Mouse (Mus musculus) right cerebral cortex, postnatal 36 days (tissue): ENCODE measurements around the gene S100a2.

Experiments used
- DNase-seq, 2 experiments: peaks; one replicate each; pipeline ENCODE4 v3.0.0; 2022; ENCODE audit warnings: low spot score in 2 of 2, mixed read lengths in 1 of 2

S100a2 gene

DNA sequence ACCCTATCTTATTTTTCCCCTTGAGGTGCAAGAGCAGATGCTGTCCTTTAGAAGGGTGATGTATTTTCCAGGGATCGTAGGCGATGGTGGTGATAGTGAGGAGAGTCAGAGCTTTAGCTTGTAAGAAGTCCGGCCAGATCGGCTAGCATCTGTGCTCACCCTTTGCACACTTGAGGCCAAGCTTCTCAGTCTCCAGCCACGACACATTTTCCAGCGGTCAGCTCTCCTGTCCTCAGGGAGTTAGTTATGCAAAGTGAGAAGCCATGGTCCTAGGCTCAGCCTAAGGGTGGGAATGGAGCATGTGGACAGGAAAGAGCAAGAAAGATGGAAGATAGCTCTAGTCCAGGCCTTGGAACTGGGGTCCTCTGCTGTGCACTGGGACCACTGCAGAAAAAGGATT lies 6.8 kb downstream of the S100a2 start:
- DNase-seq, result no peak

- DNase-seq, result no peak
Observed at GRCm38 (mm10) chr3:90597736-90598135, 7.7 kb downstream of the S100a2 start.

DNA sequence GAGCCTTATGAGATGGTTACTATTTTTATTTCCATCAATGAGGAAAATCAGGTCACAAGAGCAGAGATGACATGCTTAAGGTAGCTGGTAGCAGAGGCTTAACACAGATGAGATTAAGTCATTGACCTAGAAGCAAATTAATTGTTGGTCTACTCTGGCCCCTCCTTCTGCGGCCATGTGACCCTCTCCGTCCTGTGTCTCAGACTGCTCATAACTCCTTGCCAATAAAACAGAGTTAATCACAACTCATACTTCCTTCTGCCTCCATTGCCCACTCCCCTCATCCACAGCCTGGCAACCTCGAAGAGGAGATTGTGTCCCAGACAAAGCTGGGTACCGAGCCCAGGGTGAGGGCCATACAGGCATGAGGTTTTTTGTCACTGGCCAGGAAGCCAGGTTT lies 8.2 kb downstream of the S100a2 start:
- DNase-seq, result no peak

GRCm38 (mm10) chr3:90599401-90599800 lies 9.4 kb downstream of the S100a2 start:
- no peak for DNase-seq

GRCm38 (mm10) chr3:90600036-90600435 lies 10.0 kb downstream of the S100a2 start:
- DNase-seq, result no peak

GRCm38 (mm10) chr3:90600458-90601195 lies 10.6 kb downstream of the S100a2 start:
- DNase-seq, result no peak

DNA sequence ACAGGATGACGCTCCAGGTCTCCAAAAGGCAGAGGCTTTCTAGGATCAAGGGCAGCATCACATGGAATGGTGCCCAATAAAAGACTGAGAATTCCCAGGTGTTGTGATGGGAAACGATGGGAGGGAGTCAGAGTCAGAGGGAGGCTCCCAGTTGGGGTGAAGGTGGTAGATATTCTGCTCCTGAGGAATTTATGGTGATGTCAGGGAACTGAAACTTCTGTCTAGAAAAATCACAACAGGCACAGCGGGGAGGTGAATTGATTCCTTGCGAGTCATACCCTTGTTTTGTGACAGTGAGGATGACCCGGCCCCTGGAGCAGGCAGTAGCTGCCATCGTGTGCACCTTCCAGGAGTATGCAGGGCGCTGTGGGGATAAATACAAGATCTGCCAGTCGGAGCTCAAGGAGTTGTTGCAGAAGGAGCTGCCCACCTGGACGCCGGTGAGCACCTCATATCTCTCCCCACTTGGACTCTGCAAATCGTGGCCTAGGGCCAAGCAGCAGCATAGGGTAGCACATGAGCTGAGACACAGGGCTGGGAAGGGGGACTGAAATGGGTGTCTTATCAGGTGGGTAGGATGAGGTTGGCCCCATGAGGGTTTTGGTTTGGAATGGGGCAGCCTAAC lies 11.6 kb downstream of the S100a2 start, which contains the start of gene Gm42674:
Gm42674 (plus strand) TSS at position 419 of the 625 bp plus-strand sequence.
- DNase-seq, result no peak

DNA sequence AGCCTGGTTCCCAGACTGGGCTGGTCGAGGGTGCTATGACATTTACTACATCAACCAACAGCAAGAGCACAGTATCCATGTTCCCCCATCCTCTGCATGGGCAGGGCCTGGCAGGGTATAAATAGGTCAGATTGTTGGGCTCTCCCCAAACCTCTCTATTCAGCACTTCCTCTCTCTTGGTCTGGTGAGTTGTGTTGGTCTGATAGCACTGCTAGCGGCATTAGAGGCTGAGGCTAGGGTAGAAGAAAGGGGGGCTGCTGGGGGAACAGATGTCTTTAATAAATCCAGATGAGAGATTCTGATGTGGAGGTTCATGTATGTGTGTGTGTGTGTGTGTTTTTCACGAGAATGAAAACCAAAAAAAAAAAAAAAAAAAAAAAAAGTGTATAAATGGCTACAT lies 13.6 kb downstream of the S100a2 start, which contains the start of gene S100a4:
S100a4 (plus strand) TSS at position 149 of the 400 bp plus-strand sequence.
- no peak for DNase-seq

- DNase-seq, result no peak
Observed at GRCm38 (mm10) chr3:90604416-90604815, 14.4 kb downstream of the S100a2 start.

DNA sequence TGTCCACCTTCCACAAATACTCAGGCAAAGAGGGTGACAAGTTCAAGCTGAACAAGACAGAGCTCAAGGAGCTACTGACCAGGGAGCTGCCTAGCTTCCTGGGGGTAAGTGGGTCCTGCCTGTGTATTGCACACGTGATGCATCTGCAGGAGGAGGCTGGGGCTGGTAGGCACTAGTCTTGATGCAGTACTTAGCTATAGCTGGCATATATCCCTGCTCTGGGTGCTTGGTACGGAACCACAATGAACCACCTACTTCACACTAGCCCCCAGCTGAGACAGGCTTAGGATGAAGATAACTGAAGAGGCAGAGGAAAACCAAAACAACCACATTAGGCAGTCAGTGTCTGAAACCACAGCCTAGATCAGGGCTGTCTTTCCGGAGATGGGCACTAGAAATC lies 15.0 kb downstream of the S100a2 start:
- no peak for DNase-seq

- DNase-seq, result no peak
Observed at GRCm38 (mm10) chr3:90605736-90606135, 15.7 kb downstream of the S100a2 start.

DNA sequence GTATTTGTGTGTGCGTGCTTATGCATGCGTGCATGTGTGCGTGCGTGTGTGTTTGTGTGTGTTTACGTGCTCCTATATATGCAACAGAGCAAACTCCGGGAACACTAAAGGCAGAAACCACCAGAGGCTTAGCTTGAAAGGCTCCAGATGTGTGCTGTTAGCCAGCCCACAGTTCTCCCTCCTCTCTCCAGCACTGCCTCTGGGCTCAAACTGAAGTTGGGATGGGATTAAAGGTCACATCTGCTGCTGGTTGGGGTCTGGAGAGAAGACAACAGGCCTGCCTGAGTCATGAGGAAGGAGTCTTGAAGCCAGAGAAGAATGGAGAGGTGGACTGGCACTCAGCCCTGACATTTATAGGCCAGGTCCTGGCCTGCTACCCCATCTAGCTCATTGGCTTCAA lies 16.1 kb downstream of the S100a2 start:
- DNase-seq, result no peak

GRCm38 (mm10) chr3:90607361-90607760 lies 17.3 kb downstream of the S100a2 start:
- DNase-seq, result no peak

DNA sequence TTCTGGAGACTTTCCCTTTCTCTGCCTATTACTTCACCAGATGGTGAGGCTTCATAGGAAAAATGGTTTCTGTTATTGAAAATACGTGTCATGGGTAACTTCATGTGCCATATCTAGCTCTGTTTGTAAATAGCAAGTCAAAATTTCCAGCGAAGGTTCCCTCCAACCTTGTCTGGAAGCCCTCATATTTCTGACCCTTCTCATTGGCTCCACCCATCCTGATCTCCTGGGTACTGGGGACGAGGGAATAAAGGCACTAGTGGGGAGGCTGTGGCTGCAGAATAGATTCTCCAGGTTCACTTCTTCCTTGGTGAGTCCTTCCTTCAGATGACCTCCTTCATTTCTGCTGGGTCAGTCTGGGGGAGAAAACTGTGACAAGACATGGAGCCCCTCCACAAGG lies 18.2 kb downstream of the S100a2 start, which contains the start of gene S100a5:
S100a5 (plus strand) TSS at position 301 of the 400 bp plus-strand sequence.
- no peak for DNase-seq

DNA sequence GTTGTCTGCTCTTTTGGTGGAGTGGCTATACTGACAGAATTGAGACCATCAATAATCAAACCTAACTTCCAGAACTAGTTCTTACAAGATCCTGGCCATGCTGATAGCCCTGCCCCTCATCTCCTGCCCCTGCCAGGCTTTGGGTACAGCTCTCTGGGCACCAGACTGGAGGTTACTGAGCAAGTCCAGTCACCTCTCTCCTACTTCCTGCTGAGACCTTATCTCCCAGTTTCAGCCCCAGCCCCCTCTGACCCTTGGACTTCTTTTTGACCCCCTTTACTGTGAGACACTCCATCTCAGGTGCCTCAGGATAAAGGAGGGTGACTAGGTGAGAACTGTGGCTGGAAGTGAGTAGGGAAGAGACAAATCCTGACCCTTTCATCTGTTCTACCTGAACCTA lies 19.1 kb downstream of the S100a2 start:
- no peak for DNase-seq

DNA sequence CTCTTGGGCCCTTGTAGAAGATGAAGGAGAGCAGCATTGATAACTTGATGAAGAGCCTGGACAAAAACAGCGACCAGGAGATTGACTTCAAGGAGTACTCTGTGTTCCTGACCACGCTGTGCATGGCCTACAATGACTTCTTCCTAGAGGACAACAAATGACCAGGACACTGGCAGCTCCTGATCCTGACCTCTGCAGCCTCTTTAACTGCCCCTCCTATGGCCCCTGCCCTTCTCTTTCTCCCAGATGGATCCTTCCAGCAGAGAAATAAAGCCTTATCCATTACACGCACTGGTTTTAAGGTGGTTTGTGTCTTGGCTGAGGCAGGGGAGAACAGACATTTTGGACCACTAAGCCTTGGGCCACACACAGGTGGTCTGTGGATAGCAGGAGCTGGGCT lies 21.4 kb downstream of the S100a2 start:
- no peak for DNase-seq

DNA sequence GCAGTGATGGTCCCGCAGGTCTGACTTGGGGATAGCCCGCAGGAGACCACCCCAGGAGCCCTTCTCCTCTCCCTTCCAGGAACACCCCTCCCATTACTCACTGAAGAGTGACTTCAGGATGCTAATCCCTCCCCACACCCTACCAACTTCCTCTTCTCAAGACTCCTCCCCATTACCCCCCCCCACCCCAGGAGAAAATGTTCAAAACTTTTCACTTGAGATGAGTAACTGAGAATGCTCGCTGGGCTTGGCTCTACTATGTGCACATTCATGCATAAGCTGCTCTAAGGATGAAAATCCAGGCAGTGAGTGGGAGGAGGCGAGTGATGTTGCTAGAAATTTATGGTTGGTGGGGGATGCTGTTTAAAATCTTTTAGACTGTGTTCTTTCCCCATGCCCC lies 22.0 kb downstream of the S100a2 start:
- DNase-seq, result no peak

DNA sequence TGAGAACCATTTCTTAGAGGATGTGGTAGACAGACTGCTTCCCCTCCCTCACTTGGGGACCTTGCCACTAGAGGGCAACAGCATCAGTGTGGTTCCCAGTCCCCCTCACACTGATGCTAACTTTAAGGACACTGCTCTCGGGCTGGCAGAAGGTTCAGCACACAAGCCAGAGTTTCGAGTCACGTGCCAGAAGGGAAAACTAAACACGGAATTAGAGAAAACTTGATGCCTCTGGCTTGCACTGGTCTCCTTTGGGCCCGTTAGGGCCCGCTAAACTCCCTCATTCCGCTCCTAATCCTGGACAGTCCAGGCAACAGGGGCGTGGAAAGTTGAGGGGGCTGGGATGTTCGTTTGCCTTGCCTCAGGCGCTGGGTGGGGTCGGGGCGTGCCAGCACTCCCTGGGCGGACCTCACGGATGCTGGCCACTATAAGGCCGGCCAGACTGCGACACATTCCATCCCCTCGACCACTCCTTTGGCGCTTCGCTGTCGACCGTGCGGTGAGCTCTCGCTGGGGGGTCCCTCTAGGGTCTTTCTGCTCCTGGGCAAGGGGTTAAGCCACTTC lies 22.8 kb downstream of the S100a2 start, which contains the start of gene S100a6:
S100a6 (plus strand) TSS at position 155 of the 564 bp plus-strand sequence.
- DNase-seq, result peak; percentile 35 to 43

GRCm38 (mm10) chr3:90613461-90614147 lies 23.6 kb downstream of the S100a2 start:
- DNase-seq, result no peak

DNA sequence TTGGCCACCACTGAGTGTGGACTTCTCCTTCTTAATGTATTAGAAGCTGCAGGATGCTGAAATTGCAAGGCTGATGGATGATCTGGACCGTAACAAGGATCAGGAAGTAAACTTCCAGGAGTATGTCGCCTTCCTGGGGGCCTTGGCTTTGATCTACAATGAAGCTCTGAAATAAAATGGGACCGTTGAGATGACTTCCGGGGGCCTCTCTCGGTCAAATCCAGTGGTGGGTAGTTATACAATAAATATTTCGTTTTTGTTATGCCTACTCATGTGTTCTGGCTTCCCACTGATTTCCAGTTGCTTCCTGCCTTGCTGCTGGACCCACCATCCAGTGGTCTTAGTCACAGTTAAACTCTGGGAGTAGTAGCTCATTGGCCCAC lies 24.1 kb downstream of the S100a2 start:
- DNase-seq, result no peak

- no peak for DNase-seq
Observed at GRCm38 (mm10) chr3:90614611-90615251, 24.7 kb downstream of the S100a2 start.

- DNase-seq, result peak; percentile 61 to 70
Observed at GRCm38 (mm10) chr3:90615415-90615814, 25.4 kb downstream of the S100a2 start.
